Mouse (Mus musculus) heart, embryonic 13.5 days (tissue): Measurements from ENCODE around the gene Tagln3. TPM values are rescaled to one million over a fixed set of nuclear protein-coding genes. Genes with fewer than 3 reads are reported as not detected.

ENCODE experiments used
- ATAC-seq: fragments of 200-750 bp; cut with Nextera tagmentation; 2 replicates; pipeline ENCODE4 v1.8.0; 2017; ENCODE audit warnings: moderate TSS enrichment; ENCODE audit not compliant: insufficient number of reproducible peaks, low FRiP score, low TSS enrichment; ENCODE audit errors: extremely low read depth
- H3K27ac ChIP-seq: fragments of 300-500 bp; sonication (generic); replicated peaks from 2 replicates; pipeline ENCODE4 v1.5.1; 2015; ENCODE audit warnings: moderate library complexity, mild to moderate bottlenecking, inconsistent platforms
- H3K27me3 ChIP-seq: fragments of 300-500 bp; sonication (generic); replicated peaks from 2 replicates; pipeline ENCODE4 v1.6.1; 2015; ENCODE audit warnings: mild to moderate bottlenecking, inconsistent platforms
- H3K36me3 ChIP-seq: fragments of 300-500 bp; sonication (generic); 2 replicates; pipeline ENCODE4 v1.6.1; 2015; ENCODE audit warnings: mild to moderate bottlenecking, inconsistent platforms
- H3K4me1 ChIP-seq: fragments of 300-500 bp; sonication (generic); 2 replicates; pipeline ENCODE4 v1.6.1; 2015; ENCODE audit warnings: inconsistent platforms
- H3K4me2 ChIP-seq: fragments of 300-500 bp; sonication (generic); 2 replicates; pipeline ENCODE4 v1.6.1; 2015; ENCODE audit warnings: inconsistent platforms, mild to moderate bottlenecking, moderate library complexity
- H3K4me3 ChIP-seq: fragments of 300-500 bp; sonication (generic); 2 replicates; pipeline ENCODE4 v1.5.1; 2015; ENCODE audit warnings: moderate library complexity, mild to moderate bottlenecking, inconsistent platforms
- H3K9ac ChIP-seq: fragments of 300-500 bp; sonication (generic); 2 replicates; pipeline ENCODE4 v1.6.1; 2015; ENCODE audit warnings: inconsistent platforms, mild to moderate bottlenecking, moderate library complexity
- H3K9me3 ChIP-seq: fragments of 300-500 bp; sonication (generic); 2 replicates; pipeline ENCODE4 v1.6.1; 2016; ENCODE audit warnings: inconsistent platforms
- WGBS: fragments of 180-500 bp; shearing (Covaris S2); methylation state at CpG from one replicate; pipeline ENCODE4 v1.1.7; 2015; ENCODE audit warnings: mixed read lengths; 5-methylcytosine and 5-hydroxymethylcytosine counted together
- polyA plus RNA-seq: library from polyadenylated mRNA; unstranded; fragments of >200 nt; fragmentation: Nextera tagmentation; extraction: Ambion mirVana; gene quantifications from 2 replicates; pipeline ENCODE4 v1.2.1, GENCODE M21; 2015

Gene Tagln3
- 6.6 and 6.7 TPM in 2 replicates for polyA plus RNA-seq

GRCm38 (mm10) chr16:45724061-45724741 lies at the start of gene Tagln3:
Tagln3 (minus strand) TSS chr16:45724608.
- peaks cover 13% of the 10 kb centered on the region for H3K36me3 ChIP-seq
- peaks cover 14% of the 10 kb centered on the region for H3K4me1 ChIP-seq
- no peak within 1 kb of the TSS for H3K27ac ChIP-seq
- 1% methylated on average over 30 of the region's 30 CpGs for WGBS
- no peak for ATAC-seq
- H3K9ac ChIP-seq: peak within 1 kb of the TSS; percentile 76
- H3K4me3 ChIP-seq: peak within 1 kb of the TSS; percentile 60
- no peaks in the 10 kb centered on the region for H3K27me3 ChIP-seq
- peak within 1 kb of the TSS; percentile 91 for H3K4me2 ChIP-seq
- no peaks in the 10 kb centered on the region for H3K9me3 ChIP-seq

GRCm38 (mm10) chr16:45770914-45771313 lies 46.5 kb upstream of the Tagln3 start:
- Histone ChIP-seq H3K27ac (no peak overlapping the region), H3K4me2 (no peak overlapping the region), H3K27me3 (no peaks in the 10 kb centered on the region), H3K4me1 (peaks cover 4% of the 10 kb centered on the region; the same call in 1 of the 2 replicates), H3K9ac (no peak overlapping the region), H3K9me3 (no peaks in the 10 kb centered on the region), H3K36me3 (peaks cover 84% of the 10 kb centered on the region), H3K4me3 (no peak overlapping the region)
- no peak for ATAC-seq
- 81% methylated on average over 6 of the region's 6 CpGs for WGBS

GRCm38 (mm10) chr16:45767853-45768640 lies 43.6 kb upstream of the Tagln3 start:
- WGBS: 61% methylated on average over 10 of the region's 10 CpGs
- Histone ChIP-seq H3K9ac (no peak overlapping the region), H3K36me3 (peaks cover 81% of the 10 kb centered on the region), H3K4me2 (no peak overlapping the region), H3K4me3 (no peak overlapping the region), H3K27me3 (no peaks in the 10 kb centered on the region), H3K4me1 (peaks cover 17% of the 10 kb centered on the region), H3K9me3 (no peaks in the 10 kb centered on the region), H3K27ac (no peak overlapping the region)
- no peak for ATAC-seq

GRCm38 (mm10) chr16:45767434-45767833 lies 43.0 kb upstream of the Tagln3 start:
- no peak overlapping the region for H3K4me3 ChIP-seq
- H3K9ac ChIP-seq: no peak overlapping the region
- peaks cover 82% of the 10 kb centered on the region for H3K36me3 ChIP-seq
- no peak overlapping the region for H3K27ac ChIP-seq
- H3K4me1 ChIP-seq: peaks cover 21% of the 10 kb centered on the region
- no peaks in the 10 kb centered on the region for H3K9me3 ChIP-seq
- no peak for ATAC-seq
- no peak overlapping the region for H3K4me2 ChIP-seq
- no peaks in the 10 kb centered on the region for H3K27me3 ChIP-seq
- 62% methylated on average over 4 of the region's 4 CpGs for WGBS

- no peaks in the 10 kb centered on the region for H3K9me3 ChIP-seq
- H3K27me3 ChIP-seq: no peaks in the 10 kb centered on the region
- whole genome bisulfite sequencing: 73% methylated on average over 7 of the region's 7 CpGs
- H3K4me2 ChIP-seq: no peak overlapping the region
- no peak for ATAC-seq
- H3K9ac ChIP-seq: no peak overlapping the region
- no peak overlapping the region for H3K27ac ChIP-seq
- H3K36me3 ChIP-seq: peaks cover 79% of the 10 kb centered on the region
- H3K4me1 ChIP-seq: peaks cover 24% of the 10 kb centered on the region
- H3K4me3 ChIP-seq: no peak overlapping the region
Observed at GRCm38 (mm10) chr16:45765801-45766494, 41.5 kb upstream of the Tagln3 start.

GRCm38 (mm10) chr16:45765102-45765501 lies 40.7 kb upstream of the Tagln3 start:
- Histone ChIP-seq H3K9ac (no peak overlapping the region), H3K4me2 (no peak overlapping the region), H3K36me3 (peaks cover 79% of the 10 kb centered on the region), H3K4me3 (no peak overlapping the region), H3K27ac (peak overlapping the region; percentile 28; the same call in 1 of the 2 replicates), H3K4me1 (peaks cover 24% of the 10 kb centered on the region), H3K9me3 (no peaks in the 10 kb centered on the region), H3K27me3 (no peaks in the 10 kb centered on the region)
- WGBS: 73% methylated on average over 3 of the region's 3 CpGs
- no peak for ATAC-seq

GRCm38 (mm10) chr16:45762859-45763505 lies 38.6 kb upstream of the Tagln3 start:
- Histone ChIP-seq H3K36me3 (peaks cover 79% of the 10 kb centered on the region), H3K9me3 (no peaks in the 10 kb centered on the region), H3K27me3 (no peaks in the 10 kb centered on the region), H3K9ac (no peak overlapping the region), H3K4me1 (peaks cover 20% of the 10 kb centered on the region), H3K4me3 (no peak overlapping the region), H3K4me2 (no peak overlapping the region), H3K27ac (peak overlapping the region; percentile 39; the same call in 1 of the 2 replicates)
- ATAC-seq: no peak
- WGBS: 48% methylated on average over 13 of the region's 13 CpGs

GRCm38 (mm10) chr16:45761425-45761824 lies 37.0 kb upstream of the Tagln3 start:
- Histone ChIP-seq H3K9ac (no peak overlapping the region), H3K4me1 (peaks cover 20% of the 10 kb centered on the region), H3K4me2 (no peak overlapping the region), H3K36me3 (peaks cover 83% of the 10 kb centered on the region), H3K27me3 (no peaks in the 10 kb centered on the region), H3K9me3 (no peaks in the 10 kb centered on the region), H3K4me3 (no peak overlapping the region), H3K27ac (no peak overlapping the region)
- 67% methylated on average over 1 of the region's 1 CpGs for WGBS
- ATAC-seq: no peak

GRCm38 (mm10) chr16:45758726-45759269 lies 34.4 kb upstream of the Tagln3 start:
- Histone ChIP-seq H3K4me1 (peaks cover 14% of the 10 kb centered on the region), H3K9me3 (no peaks in the 10 kb centered on the region), H3K9ac (no peak overlapping the region), H3K27ac (0 out of 2 replicates have a peak overlapping the region, but pooled peaks have one; percentile 26), H3K36me3 (peaks cover 63% of the 10 kb centered on the region), H3K4me3 (no peak overlapping the region), H3K4me2 (no peak overlapping the region), H3K27me3 (no peaks in the 10 kb centered on the region)
- no peak for ATAC-seq
- WGBS: 78% methylated on average over 9 of the region's 9 CpGs

GRCm38 (mm10) chr16:45757421-45758078 lies 33.1 kb upstream of the Tagln3 start:
- no peak for ATAC-seq
- no peaks in the 10 kb centered on the region for H3K27me3 ChIP-seq
- H3K9me3 ChIP-seq: no peaks in the 10 kb centered on the region
- no peak overlapping the region for H3K4me2 ChIP-seq
- H3K4me3 ChIP-seq: no peak overlapping the region
- H3K36me3 ChIP-seq: peaks cover 57% of the 10 kb centered on the region
- H3K4me1 ChIP-seq: peaks cover 4% of the 10 kb centered on the region; the same call in 1 of the 2 replicates
- no peak overlapping the region for H3K9ac ChIP-seq
- 60% methylated on average over 12 of the region's 12 CpGs for whole genome bisulfite sequencing
- peak overlapping the region; percentile 80 for H3K27ac ChIP-seq
